Mouse (Mus musculus) CH12.LX (cell line): ENCODE data around the gene Ecpas. TPM values are rescaled to one million over a fixed set of nuclear protein-coding genes. Genes with fewer than 3 reads are reported as not detected.

ENCODE experiments used
- DNase-seq: peaks from one replicate; pipeline ENCODE4 v3.0.0-alpha.2; 2013; ENCODE audit errors: extremely low read depth
- H3K27ac ChIP-seq: 2 replicates; pipeline ENCODE4 v1.5.1; 2012; ENCODE audit warnings: low read depth, mild to moderate bottlenecking, control low read depth, moderate library complexity; ENCODE audit not compliant: insufficient read depth
- H3K27me3 ChIP-seq: replicated peaks from 2 replicates; pipeline ENCODE3; 2012; ENCODE audit warnings: inconsistent platforms
- H3K36me3 ChIP-seq, 2 experiments: replicated peaks in 1 of 2; 2 replicates each; pipeline versions ENCODE3 to v1.6.1; 2012; ENCODE audit warnings: inconsistent platforms in 1 of 2, low read length in 1 of 2, mild to moderate bottlenecking in 1 of 2, mixed read lengths in 1 of 2, moderate library complexity in 1 of 2; ENCODE audit not compliant: control insufficient read depth in 1 of 2, insufficient read depth in 1 of 2
- H3K4me1 ChIP-seq, 2 experiments: 2 replicates each; pipeline ENCODE4 v1.6.1; 2012; ENCODE audit warnings: inconsistent platforms in 1 of 2, moderate library complexity in 1 of 2; ENCODE audit not compliant: insufficient read depth in 2 of 2, control insufficient read depth in 1 of 2
- H3K4me2 ChIP-seq: 2 replicates; pipeline ENCODE4 v1.6.1; 2012; ENCODE audit warnings: low read depth, mild to moderate bottlenecking, control low read depth; ENCODE audit not compliant: poor library complexity, insufficient read depth, severe bottlenecking
- H3K4me3 ChIP-seq, 3 experiments: fragments of 150-350 bp in 1 of 3; sonication (generic) in 1 of 3; replicated peaks in 1 of 3; 2 replicates each; pipeline versions ENCODE3 to v1.5.1; 2011 to 2012; ENCODE audit warnings: low read depth in 2 of 3, low read length in 2 of 3, mild to moderate bottlenecking in 2 of 3, moderate library complexity in 2 of 3, control low read depth in 1 of 3, improper control_type of control experiment in 1 of 3, inconsistent platforms in 1 of 3, mixed read lengths in 1 of 3; ENCODE audit not compliant: poor library complexity in 1 of 3
- H3K79me2 ChIP-seq: replicated peaks from 2 replicates; pipeline ENCODE4 v1.6.1; 2012; ENCODE audit warnings: mild to moderate bottlenecking, moderate library complexity; ENCODE audit not compliant: control insufficient read depth, poor library complexity, insufficient read depth, severe bottlenecking; ENCODE audit errors: extremely low read depth
- H3K9ac ChIP-seq: 2 replicates; pipeline ENCODE4 v1.6.1; 2012; ENCODE audit warnings: low read depth, mild to moderate bottlenecking, control low read depth, moderate library complexity; ENCODE audit not compliant: insufficient read depth
- H3K9me3 ChIP-seq: replicated peaks from 2 replicates; pipeline ENCODE3; 2012; ENCODE audit warnings: low read length, inconsistent platforms, mixed read lengths
- BHLHE40 ChIP-seq: IDR thresholded peaks from 2 replicates; pipeline ENCODE4 v1.6.1; 2011; ENCODE audit warnings: mild to moderate bottlenecking, low read depth, low read length, improper control_type of control experiment
- CHD1 ChIP-seq: IDR thresholded peaks from 2 replicates; pipeline ENCODE4 v1.6.1; 2012; ENCODE audit warnings: low read depth, low read length, improper control_type of control experiment, inconsistent platforms
- CHD2 ChIP-seq: IDR thresholded peaks from 2 replicates; pipeline ENCODE4 v1.6.1; 2011; ENCODE audit warnings: low read length, improper control_type of control experiment
- CTCF ChIP-seq, 2 experiments: IDR thresholded peaks in 1 of 2; conservative IDR thresholded peaks in 1 of 2; 2 replicates each; pipeline ENCODE4 v1.5.1; 2011 to 2012; ENCODE audit warnings: low read depth in 2 of 2, low read length in 2 of 2, improper control_type of control experiment in 1 of 2, inconsistent platforms in 1 of 2, mild to moderate bottlenecking in 1 of 2, moderate library complexity in 1 of 2
- E2F4 ChIP-seq: IDR thresholded peaks from 2 replicates; pipeline ENCODE4 v1.6.1; 2011; ENCODE audit warnings: low read depth, low read length, improper control_type of control experiment; ENCODE audit not compliant: insufficient replicate concordance
- ELF1 ChIP-seq: IDR thresholded peaks from 2 replicates; pipeline ENCODE4 v1.6.1; 2014; ENCODE audit warnings: low read depth, mild to moderate bottlenecking, inconsistent platforms, low read length, improper control_type of control experiment
- EP300 ChIP-seq: IDR thresholded peaks from 2 replicates; pipeline ENCODE4 v1.6.1; 2011; ENCODE audit warnings: low read length, improper control_type of control experiment
- HCFC1 ChIP-seq: IDR thresholded peaks from 2 replicates; pipeline ENCODE4 v1.6.1; 2012; ENCODE audit warnings: low read depth, mild to moderate bottlenecking, inconsistent platforms, low read length, improper control_type of control experiment
- IRF4 ChIP-seq: IDR thresholded peaks from 2 replicates; pipeline ENCODE4 v1.6.1; 2014; ENCODE audit warnings: low read depth, mild to moderate bottlenecking, inconsistent platforms, low read length, improper control_type of control experiment
- JUND ChIP-seq: conservative IDR thresholded peaks from 2 replicates; pipeline ENCODE4 v1.6.1; 2011; ENCODE audit warnings: low read depth, low read length, improper control_type of control experiment
- KAT2A ChIP-seq: IDR thresholded peaks from 2 replicates; pipeline ENCODE4 v1.6.1; 2012; ENCODE audit warnings: low read length, improper control_type of control experiment, inconsistent platforms; ENCODE audit not compliant: insufficient replicate concordance
- MAFK ChIP-seq: IDR thresholded peaks from 2 replicates; pipeline ENCODE4 v1.6.1; 2011; ENCODE audit warnings: low read length, improper control_type of control experiment; ENCODE audit not compliant: insufficient replicate concordance
- MAZ ChIP-seq: IDR thresholded peaks from 2 replicates; pipeline ENCODE4 v1.6.1; 2012; ENCODE audit warnings: low read depth, mild to moderate bottlenecking, inconsistent platforms, low read length, improper control_type of control experiment, moderate library complexity
- MEF2A ChIP-seq: IDR thresholded peaks from 2 replicates; pipeline ENCODE4 v1.6.1; 2014; ENCODE audit warnings: low read depth, mild to moderate bottlenecking, inconsistent platforms, low read length, improper control_type of control experiment, borderline replicate concordance
- MXI1 ChIP-seq: IDR thresholded peaks from 2 replicates; pipeline ENCODE4 v1.6.1; 2011; ENCODE audit warnings: mild to moderate bottlenecking, low read depth, low read length, improper control_type of control experiment
- MYC ChIP-seq: IDR thresholded peaks from 2 replicates; pipeline ENCODE4 v1.6.1; 2011; ENCODE audit warnings: low read depth, mild to moderate bottlenecking, improper control_type of control experiment, low read length
- PAX5 ChIP-seq: IDR thresholded peaks from 2 replicates; pipeline ENCODE4 v1.6.1; 2012; ENCODE audit warnings: low read length, inconsistent platforms, mixed read lengths
- POLR2A ChIP-seq: IDR thresholded peaks from 2 replicates; pipeline ENCODE4 v1.6.1; 2011; ENCODE audit warnings: low read depth, mild to moderate bottlenecking, improper control_type of control experiment, low read length
- POLR2AphosphoS2 ChIP-seq: IDR thresholded peaks from 2 replicates; pipeline ENCODE4 v1.6.1; 2011; ENCODE audit warnings: low read depth, low read length, improper control_type of control experiment
- RAD21 ChIP-seq: IDR thresholded peaks from 2 replicates; pipeline ENCODE4 v1.6.1; 2011; ENCODE audit warnings: low read depth, mild to moderate bottlenecking, low read length, improper control_type of control experiment, moderate library complexity
- RCOR1 ChIP-seq: conservative IDR thresholded peaks from 2 replicates; pipeline ENCODE4 v1.6.1; 2012; ENCODE audit warnings: low read depth, mild to moderate bottlenecking, inconsistent platforms, low read length, improper control_type of control experiment
- SMC3 ChIP-seq: IDR thresholded peaks from 2 replicates; pipeline ENCODE4 v1.6.1; 2011; ENCODE audit warnings: low read depth, low read length, improper control_type of control experiment
- TBP ChIP-seq: conservative IDR thresholded peaks from 2 replicates; pipeline ENCODE4 v1.6.1; 2011; ENCODE audit warnings: low read depth, low read length, improper control_type of control experiment
- UBTF ChIP-seq: IDR thresholded peaks from 2 replicates; pipeline ENCODE4 v1.6.1; 2012; ENCODE audit warnings: low read depth, mild to moderate bottlenecking, inconsistent platforms, low read length, improper control_type of control experiment, moderate library complexity
- USF1 ChIP-seq: IDR thresholded peaks from 2 replicates; pipeline ENCODE4 v1.6.1; 2014; ENCODE audit warnings: low read depth, mild to moderate bottlenecking, inconsistent platforms, low read length, improper control_type of control experiment
- USF2 ChIP-seq: conservative IDR thresholded peaks from 2 replicates; pipeline ENCODE4 v1.6.1; 2011; ENCODE audit warnings: low read depth, low read length, improper control_type of control experiment
- ZC3H11A ChIP-seq: IDR thresholded peaks from 2 replicates; pipeline ENCODE4 v1.6.1; 2012; ENCODE audit warnings: low read depth, mild to moderate bottlenecking, inconsistent platforms, low read length, improper control_type of control experiment
- ZMIZ1 ChIP-seq: IDR thresholded peaks from 2 replicates; pipeline ENCODE4 v1.6.1; 2012; ENCODE audit warnings: low read depth, mild to moderate bottlenecking, inconsistent platforms, low read length, improper control_type of control experiment
- ZNF384 ChIP-seq: IDR thresholded peaks from 2 replicates; pipeline ENCODE4 v1.6.1; 2012; ENCODE audit warnings: low read depth, low read length, improper control_type of control experiment, inconsistent platforms
- dilution Hi-C: fragments of 300-500 bp; cut with MboI; formaldehyde crosslinking; loops from 2 replicates; pipeline ENCODE4 v1.14.3; 2020; ENCODE audit warnings: low sequenced_read_pairs; ENCODE audit not compliant: extremely low pct_unique_long_range_greater_than_20kb, extremely low pct_ligation_motif_present
- in situ Hi-C: fragments of 300-500 bp; cut with MboI; formaldehyde crosslinking; loops from 3 replicates; pipeline ENCODE4 v1.14.3; 2019; ENCODE audit warnings: low sequenced_read_pairs, low pct_ligation_motif_present, low pct_unique_long_range_greater_than_20kb, mixed read lengths
- polyA plus RNA-seq: library from polyadenylated mRNA; unstranded; fragments of >175 nt; gene quantifications from 2 replicates; pipeline ENCODE4 v1.2.1, GENCODE M21; 2012; ENCODE audit warnings: low read depth; ENCODE audit not compliant: insufficient read length
- total RNA-seq, 2 experiments: library from RNA; depleted of rRNA; stranded (reverse); fragments of 300-350 nt in 1 of 2; fragments of >200 nt in 1 of 2; gene quantifications; 2 replicates each; pipeline ENCODE4 v1.2.3; 2012 to 2014

Gene Ecpas
- total and polyA plus RNA-seq, 3 experiments: 45.2 to 67.4 (median 47.5) TPM

- Histone ChIP-seq H3K9me3 (no peaks in the 10 kb centered on the region), H3K9ac (no peak overlapping the region), H3K27me3 (no peaks in the 10 kb centered on the region), H3K4me2 (no peak overlapping the region), H3K27ac (no peak overlapping the region), H3K36me3 (no peaks in the 10 kb centered on the region), H3K4me3 (no peak overlapping the region), H3K79me2 (no peaks in the 10 kb centered on the region), H3K4me1 (no peaks in the 10 kb centered on the region)
- TF ChIP-seq E2F4 (no peak), MAFK (no peak), POLR2A (no peak), RAD21 (no peak), ZMIZ1 (no peak), IRF4 (no peak), MAZ (no peak), BHLHE40 (no peak), CTCF (conservative IDR thresholded peaks at IDR 0.05 in 1 of 2, IDR thresholded peaks at IDR 0.05 in 1 of 2; ENCODE audit: low read depth in 2 of 2, low read length in 2 of 2) (no peak), PAX5 (no peak)
- in situ Hi-C loops (no loop called here), dilution Hi-C loops (no loop called here)
- no peak for DNase-seq
Observed at GRCm38 (mm10) chr4:58763417-58763816, 149.1 kb downstream of the Ecpas start.

DNA sequence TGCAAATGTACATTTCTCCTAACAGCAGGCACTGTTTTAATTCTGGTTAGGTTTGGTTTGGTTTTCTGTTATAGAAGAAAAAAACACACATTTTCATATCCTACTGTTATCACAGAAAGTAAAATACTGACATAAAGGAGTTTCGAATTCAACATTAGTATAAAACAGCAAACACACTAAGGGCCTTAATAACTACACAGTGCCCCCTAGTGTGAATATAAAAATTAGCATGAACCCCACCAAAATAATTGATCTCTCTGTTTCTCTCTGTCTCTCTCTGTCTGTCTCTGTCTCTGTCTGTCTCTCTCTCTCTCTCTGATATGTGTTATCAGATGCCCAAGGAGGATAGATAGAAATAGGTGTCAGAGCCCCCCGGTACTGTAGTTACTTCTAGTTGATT, 163.0 kb downstream of the Ecpas start:
- Histone ChIP-seq H3K4me3 (no peak overlapping the region), H3K27ac (no peak overlapping the region), H3K4me1 (no peaks in the 10 kb centered on the region), H3K79me2 (no peaks in the 10 kb centered on the region), H3K4me2 (no peak overlapping the region), H3K27me3 (no peaks in the 10 kb centered on the region), H3K9ac (no peak overlapping the region), H3K9me3 (no peaks in the 10 kb centered on the region), H3K36me3 (no peaks in the 10 kb centered on the region)
- no peak for TF ChIP-seq POLR2A
- TF ChIP-seq IRF4: no peak
- no peak for TF ChIP-seq ELF1
- TF ChIP-seq EP300: no peak
- peak in 1 of 2 experiments; percentile 71; a peak in 2 of 4 replicates for TF ChIP-seq CTCF (conservative IDR thresholded peaks at IDR 0.05 in 1 of 2, IDR thresholded peaks at IDR 0.05 in 1 of 2; ENCODE audit: low read depth in 2 of 2, low read length in 2 of 2)
- TF ChIP-seq JUND: no peak
- TF ChIP-seq ZC3H11A: peak; percentile 27; the same call in 1 of the 2 replicates
- no peak for TF ChIP-seq BHLHE40
- TF ChIP-seq UBTF: no peak
- TF ChIP-seq CHD1: no peak
- peak; percentile 58 for TF ChIP-seq SMC3
- TF ChIP-seq HCFC1: no peak
- TF ChIP-seq POLR2AphosphoS2: no peak
- TF ChIP-seq USF2: no peak
- TF ChIP-seq KAT2A: no peak
- no peak for TF ChIP-seq CHD2
- TF ChIP-seq MEF2A: no peak
- TF ChIP-seq USF1: no peak
- TF ChIP-seq RCOR1: no peak
- no peak for TF ChIP-seq MAFK
- TF ChIP-seq MXI1: no peak
- 0 out of 2 replicates have a peak, but pooled peaks have one; percentile 9 for TF ChIP-seq ZNF384
- no peak for TF ChIP-seq MYC
- no peak for TF ChIP-seq TBP
- peak; percentile 78 for TF ChIP-seq RAD21
- TF ChIP-seq PAX5: no peak
- peak; percentile 13 for DNase-seq
- dilution Hi-C loops (no loop called here), in situ Hi-C loops (loop anchor here (25.0 kb wide), 2 partner anchors 312 to 462 kb away; partner anchors contain the start of gene Musk)
